Mouse (Mus musculus) E14TG2a.4 (cell line): Measurements from ENCODE around the gene Galc.

Source experiments
- H3K27me3 ChIP-seq: 2 replicates; pipeline ENCODE4 v1.6.1; 2014; ENCODE audit warnings: low read length, control low read depth; ENCODE audit not compliant: insufficient read depth
- H3K36me3 ChIP-seq: 2 replicates; pipeline ENCODE4 v1.6.1; 2014; ENCODE audit warnings: low read length, control low read depth; ENCODE audit not compliant: insufficient read depth
- H3K4me1 ChIP-seq: replicated peaks from 2 replicates; pipeline ENCODE4 v1.6.1; 2014; ENCODE audit warnings: low read depth, low read length, control low read depth
- H3K4me3 ChIP-seq: replicated peaks from 2 replicates; pipeline ENCODE4 v1.5.1; 2014; ENCODE audit warnings: mild to moderate bottlenecking, low read length
- H3K9me3 ChIP-seq: 2 replicates; pipeline ENCODE4 v1.6.1; 2014; ENCODE audit warnings: low read length, control low read depth
- CTCF ChIP-seq: conservative IDR thresholded peaks from 2 replicates; pipeline ENCODE4 v1.5.1; 2014; ENCODE audit warnings: low read length
- NANOG ChIP-seq: IDR thresholded peaks from 2 replicates; pipeline ENCODE4 v1.6.1; 2014; ENCODE audit warnings: borderline replicate concordance, low read length, mixed read lengths
- POU5F1 ChIP-seq: IDR thresholded peaks from 2 replicates; pipeline ENCODE4 v1.6.1; 2014; ENCODE audit warnings: low read length, borderline replicate concordance

Gene Galc

DNA sequence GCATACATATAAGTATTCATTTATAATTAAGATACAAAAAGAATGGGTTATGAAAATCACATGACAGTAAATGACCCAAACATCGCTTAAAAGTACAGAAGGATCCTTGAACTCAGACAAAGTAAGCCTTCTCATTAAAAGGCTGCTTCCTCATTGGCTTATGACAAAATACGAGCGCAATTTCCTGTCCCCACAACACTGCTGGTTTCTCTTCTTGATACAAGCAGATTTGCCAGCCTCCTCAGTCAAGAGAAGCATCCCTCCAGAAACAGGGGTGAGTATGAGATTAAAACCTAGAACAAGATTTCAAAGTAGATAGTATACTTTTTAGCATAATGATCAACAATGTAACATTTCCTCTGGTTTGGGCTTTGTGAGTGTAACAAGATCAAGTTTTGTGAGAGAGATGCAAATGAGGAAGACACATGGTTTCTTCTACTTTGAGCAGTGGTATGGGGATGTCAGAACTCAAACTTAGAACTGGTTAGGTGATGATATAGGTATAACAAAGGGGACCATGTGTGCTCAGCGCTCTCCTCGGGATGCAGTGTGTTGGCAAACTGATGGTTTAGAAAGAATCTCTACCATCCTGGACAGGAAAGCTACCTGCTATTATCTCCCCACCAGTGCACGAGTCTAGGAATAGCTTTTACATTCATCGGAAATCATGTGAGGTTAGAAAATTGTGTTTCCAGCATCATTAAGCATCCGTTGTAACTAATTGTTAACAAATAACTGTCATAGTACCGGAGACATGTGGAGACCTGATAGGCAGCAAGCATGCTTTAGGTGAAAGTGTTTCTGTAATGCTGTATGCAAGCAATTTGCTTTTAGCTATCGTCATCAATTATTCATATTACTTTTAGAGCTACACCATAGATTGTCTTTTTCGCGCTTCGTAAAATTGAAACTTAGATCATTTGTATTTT is 9.4 kb upstream of the Galc start, which contains the start of gene Gpr65:
Gpr65 (plus strand) TSS at position 195 of the 929 bp plus-strand sequence.
- no peaks in the 10 kb centered on the region for H3K9me3 ChIP-seq
- no peaks in the 10 kb centered on the region for H3K36me3 ChIP-seq
- H3K27me3 ChIP-seq: peaks cover 6% of the 10 kb centered on the region; the same call in 1 of the 2 replicates
- H3K4me3 ChIP-seq: no peak within 1 kb of the TSS
- TF ChIP-seq NANOG: no peak
- no peak for TF ChIP-seq CTCF
- no peak for TF ChIP-seq POU5F1
- no peaks in the 10 kb centered on the region for H3K4me1 ChIP-seq

GRCm38 (mm10) chr12:98265697-98266096 is 6.4 kb upstream of the Galc start:
- peaks cover 2% of the 10 kb centered on the region; the same call in 1 of the 2 replicates for H3K27me3 ChIP-seq
- TF ChIP-seq CTCF: no peak
- TF ChIP-seq POU5F1: no peak
- TF ChIP-seq NANOG: no peak
- H3K4me3 ChIP-seq: no peak overlapping the region
- H3K4me1 ChIP-seq: no peaks in the 10 kb centered on the region
- H3K36me3 ChIP-seq: no peaks in the 10 kb centered on the region
- no peaks in the 10 kb centered on the region for H3K9me3 ChIP-seq

GRCm38 (mm10) chr12:98259518-98259852 is 226 bp upstream of the Galc start:
- TF ChIP-seq NANOG: no peak
- TF ChIP-seq POU5F1: no peak
- no peak for TF ChIP-seq CTCF
- no peaks in the 10 kb centered on the region for H3K36me3 ChIP-seq
- no peaks in the 10 kb centered on the region; the same call in 1 of the 2 replicates for H3K4me1 ChIP-seq
- no peaks in the 10 kb centered on the region for H3K27me3 ChIP-seq
- no peaks in the 10 kb centered on the region for H3K9me3 ChIP-seq
- H3K4me3 ChIP-seq: peak overlapping the region; percentile 88

GRCm38 (mm10) chr12:98258371-98258844 is 851 bp downstream of the Galc start:
- TF ChIP-seq NANOG (no peak), POU5F1 (no peak), CTCF (no peak)
- Histone ChIP-seq H3K36me3 (no peaks in the 10 kb centered on the region), H3K27me3 (no peaks in the 10 kb centered on the region), H3K4me3 (peak overlapping the region; percentile 88), H3K9me3 (no peaks in the 10 kb centered on the region), H3K4me1 (no peaks in the 10 kb centered on the region; the same call in 1 of the 2 replicates)

DNA sequence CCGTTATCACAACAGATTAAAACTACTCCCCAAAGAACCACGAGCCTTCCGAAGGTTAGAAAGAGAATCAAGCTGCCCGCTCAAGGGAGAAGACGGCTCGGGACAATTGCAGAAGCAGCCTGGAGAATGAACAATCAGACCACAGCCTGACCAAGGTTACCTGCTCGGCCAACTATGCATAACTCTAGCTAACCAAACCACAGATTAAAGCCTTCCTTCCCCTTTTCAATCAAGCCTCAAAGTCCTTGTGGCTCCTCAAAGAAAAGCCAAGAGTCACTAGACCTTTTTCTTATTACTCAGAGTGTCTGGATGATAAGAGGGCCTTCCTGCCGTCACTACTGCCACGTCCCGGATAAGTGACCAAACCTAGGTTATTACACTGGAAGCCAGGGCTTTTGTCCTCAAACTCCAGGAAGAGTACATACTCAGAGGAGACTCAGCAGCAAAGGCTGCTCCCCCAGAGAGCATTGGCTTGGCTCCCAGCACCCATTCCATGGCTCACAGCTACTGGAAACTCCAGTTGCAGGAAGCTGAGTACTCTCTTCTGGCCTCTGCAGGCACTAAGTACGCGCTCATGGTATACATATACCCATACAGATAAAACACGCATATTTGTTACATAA is 3.8 kb downstream of the Galc start:
- Histone ChIP-seq H3K4me3 (no peak overlapping the region), H3K4me1 (no peaks in the 10 kb centered on the region; the same call in 1 of the 2 replicates), H3K27me3 (no peaks in the 10 kb centered on the region), H3K9me3 (no peaks in the 10 kb centered on the region), H3K36me3 (no peaks in the 10 kb centered on the region)
- TF ChIP-seq POU5F1 (no peak), CTCF (no peak), NANOG (no peak)

GRCm38 (mm10) chr12:98252417-98252816 is 6.8 kb downstream of the Galc start:
- Histone ChIP-seq H3K4me3 (no peak overlapping the region), H3K36me3 (no peaks in the 10 kb centered on the region), H3K9me3 (no peaks in the 10 kb centered on the region), H3K4me1 (no peaks in the 10 kb centered on the region), H3K27me3 (no peaks in the 10 kb centered on the region)
- TF ChIP-seq POU5F1 (no peak), CTCF (no peak), NANOG (no peak)

DNA sequence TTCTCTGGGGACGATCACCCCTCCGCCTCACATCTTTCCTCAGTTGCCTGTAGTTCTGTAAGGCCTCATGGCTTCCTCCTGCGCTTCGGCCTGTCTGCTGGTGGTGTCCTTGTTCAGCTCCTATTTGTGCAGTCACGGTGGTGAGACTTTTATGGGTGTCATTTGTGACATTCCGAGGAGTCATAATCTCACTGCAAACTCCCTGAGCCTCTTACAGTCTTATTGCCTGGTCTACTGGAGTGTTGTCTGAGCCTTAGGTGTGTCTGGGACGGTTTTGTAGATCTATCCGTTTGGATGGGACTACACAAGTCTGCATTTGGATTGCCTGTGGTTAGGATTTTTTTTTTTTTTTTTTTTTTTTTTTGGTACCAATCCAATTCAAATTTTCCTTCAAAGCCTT is 8.9 kb downstream of the Galc start:
- no peaks in the 10 kb centered on the region for H3K4me1 ChIP-seq
- no peaks in the 10 kb centered on the region for H3K36me3 ChIP-seq
- no peak for TF ChIP-seq POU5F1
- TF ChIP-seq CTCF: no peak
- TF ChIP-seq NANOG: no peak
- no peaks in the 10 kb centered on the region for H3K9me3 ChIP-seq
- no peaks in the 10 kb centered on the region for H3K27me3 ChIP-seq
- no peak overlapping the region for H3K4me3 ChIP-seq

- H3K4me1 ChIP-seq: no peaks in the 10 kb centered on the region
- no peak for TF ChIP-seq POU5F1
Observed at GRCm38 (mm10) chr12:98249671-98250070, 9.6 kb downstream of the Galc start.

DNA sequence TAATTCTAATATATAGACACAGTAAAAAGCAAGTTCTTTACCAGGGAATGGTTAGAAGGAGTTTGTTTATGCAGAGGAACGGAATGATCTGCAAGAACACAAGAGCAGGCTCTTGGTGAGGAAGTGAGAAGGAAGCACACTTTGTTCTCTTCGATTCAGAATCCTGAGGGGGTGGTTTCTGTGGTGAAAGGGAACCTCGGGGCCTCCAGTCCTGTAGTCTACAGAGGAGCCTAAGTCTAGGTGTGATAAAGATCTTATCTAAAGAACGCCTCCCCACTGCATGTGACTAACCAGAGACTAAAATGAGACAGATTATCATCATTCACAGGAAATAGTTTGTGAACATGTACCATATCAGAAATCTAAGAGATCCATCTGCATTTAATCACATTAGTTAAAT is 12.4 kb downstream of the Galc start:
- Histone ChIP-seq H3K4me1 (no peaks in the 10 kb centered on the region), H3K9me3 (no peaks in the 10 kb centered on the region), H3K4me3 (no peak overlapping the region), H3K36me3 (no peaks in the 10 kb centered on the region), H3K27me3 (no peaks in the 10 kb centered on the region)
- TF ChIP-seq POU5F1: no peak
- TF ChIP-seq NANOG: no peak
- TF ChIP-seq CTCF: no peak

More at GRCm38 (mm10) chr12:98249671-98250070, 9.6 kb downstream of the Galc start:
- no peaks in the 10 kb centered on the region for H3K36me3 ChIP-seq
- no peaks in the 10 kb centered on the region for H3K27me3 ChIP-seq
- H3K9me3 ChIP-seq: no peaks in the 10 kb centered on the region
- H3K4me3 ChIP-seq: no peak overlapping the region
